Mouse (Mus musculus): ENCODE data around the gene Fgb. TPM values are rescaled to one million over a fixed set of nuclear protein-coding genes. Genes with fewer than 3 reads are reported as not detected.

Fgb gene
- 3,555 and 4,009 TPM in 2 replicates for polyA plus RNA-seq (2012; rRNA removed)

GRCm38 (mm10) chr3:83049680-83050079 lies at the start of gene Fgb:
Gene Fgb, minus strand, starts transcription at chr3:83049863.

GRCm38 (mm10) chr3:83055281-83056038 lies 5.8 kb upstream of the Fgb start, which contains the start of gene Plrg1:
Gene Plrg1, plus strand, starts transcription at chr3:83055522.

GRCm38 (mm10) chr3:83025475-83026301 lies 24.0 kb downstream of the Fgb start, which contains the start of gene Fga:
Gene Fga, plus strand, starts transcription at chr3:83026076.

GRCm38 (mm10) chr3:83007557-83007956 lies 42.1 kb downstream of the Fgb start, which contains the start of gene Fgg:
Gene Fgg, plus strand, starts transcription at chr3:83007724.

Other genes starting within 250 kb of the Fgb start
- 0.30 TPM in 2 replicates for gene Rbm46, start 173.4 kb downstream of the Fgb start, polyA plus RNA-seq (2012; rRNA removed)
- gene Lrat, start 145.9 kb downstream of the Fgb start, polyA plus RNA-seq (2012; rRNA removed): 2.5 and 2.8 TPM in 2 replicates
- 4,778 and 5,150 TPM in 2 replicates for gene Fgg, start 42.1 kb downstream of the Fgb start, polyA plus RNA-seq (2012; rRNA removed)
- 3,597 and 3,810 TPM in 2 replicates for gene Fga, start 23.8 kb downstream of the Fgb start, polyA plus RNA-seq (2012; rRNA removed)
- 42.0 and 47.9 TPM in 2 replicates for gene Plrg1, start 5.7 kb upstream of the Fgb start, polyA plus RNA-seq (2012; rRNA removed)
- under 0.01 and 0.02 TPM in 2 replicates for gene Dchs2, start 78.1 kb upstream of the Fgb start, polyA plus RNA-seq (2012; rRNA removed)